Mouse (Mus musculus): ENCODE data around the gene Sbf2.

Gene Sbf2

GRCm38 (mm10) chr7:110279183-110279582 is 335.5 kb downstream of the Sbf2 start:
- DNase-seq (ENCODE audit: low spot score in 2 of 2), result no peak

- DNase-seq (ENCODE audit: low spot score in 2 of 2), result no peak
Measured at GRCm38 (mm10) chr7:110277734-110278245, 336.9 kb downstream of the Sbf2 start.

GRCm38 (mm10) chr7:110272434-110272833 is 342.3 kb downstream of the Sbf2 start:
- no peak for DNase-seq (ENCODE audit: low spot score in 2 of 2)

- no peak for DNase-seq (ENCODE audit: low spot score in 2 of 2)
Measured at GRCm38 (mm10) chr7:110271814-110272213, 342.9 kb downstream of the Sbf2 start.

GRCm38 (mm10) chr7:110270455-110270854 is 344.3 kb downstream of the Sbf2 start:
- no peak for DNase-seq (ENCODE audit: low spot score in 2 of 2)

GRCm38 (mm10) chr7:110269777-110270176 is 344.9 kb downstream of the Sbf2 start:
- no peak for DNase-seq (ENCODE audit: low spot score in 2 of 2)

- no peak for DNase-seq (ENCODE audit: low spot score in 2 of 2)
Measured at GRCm38 (mm10) chr7:110268511-110268910, 346.2 kb downstream of the Sbf2 start.

GRCm38 (mm10) chr7:110267994-110268393 is 346.7 kb downstream of the Sbf2 start:
- no peak for DNase-seq (ENCODE audit: low spot score in 2 of 2)

GRCm38 (mm10) chr7:110267014-110267413 is 347.7 kb downstream of the Sbf2 start:
- no peak for DNase-seq (ENCODE audit: low spot score in 2 of 2)

GRCm38 (mm10) chr7:110265796-110266195 is 348.9 kb downstream of the Sbf2 start:
- DNase-seq (ENCODE audit: low spot score in 2 of 2), result peak; percentile 81 to 84

GRCm38 (mm10) chr7:110263474-110263873 is 351.2 kb downstream of the Sbf2 start:
- no peak for DNase-seq (ENCODE audit: low spot score in 2 of 2)

GRCm38 (mm10) chr7:110262661-110263060 is 352.1 kb downstream of the Sbf2 start:
- no peak for DNase-seq (ENCODE audit: low spot score in 2 of 2)

- DNase-seq (ENCODE audit: low spot score in 2 of 2), result no peak
Measured at GRCm38 (mm10) chr7:110261807-110262206, 352.9 kb downstream of the Sbf2 start.

- peak in 1 of 2 experiments; percentile 16 for DNase-seq (ENCODE audit: low spot score in 2 of 2)
Measured at GRCm38 (mm10) chr7:110259966-110260711, 354.6 kb downstream of the Sbf2 start.

- no peak for DNase-seq (ENCODE audit: low spot score in 2 of 2)
Measured at GRCm38 (mm10) chr7:110258196-110258950, 356.3 kb downstream of the Sbf2 start.
